Mouse (Mus musculus) MN1 (cell line): ENCODE measurements at regions not wholly inside any gene's neighbourhood (a gene's known extent, or its start where the extent isn't known, plus 50 kb on each side); places are given as distances from the start of the nearest gene placed in this dataset.

Experiments used
- DNase-seq: peaks from one replicate; pipeline ENCODE4 v3.0.0-alpha.2; 2016; ENCODE audit warnings: low spot score

- no peak for DNase-seq
These were observed 528.8 kb upstream of the Mgmt start for GRCm38 (mm10) chr7:136365318-136366211.

- no peak for DNase-seq
These were observed 517.2 kb upstream of the Mgmt start for GRCm38 (mm10) chr7:136377259-136377658.

- no peak for DNase-seq
These were observed 516.7 kb upstream of the Mgmt start for GRCm38 (mm10) chr7:136377742-136378141.

- DNase-seq: no peak
These were observed 516.1 kb upstream of the Mgmt start for GRCm38 (mm10) chr7:136378321-136378720.

GRCm38 (mm10) chr7:136379319-136379718, 515.1 kb upstream of the Mgmt start:
- no peak for DNase-seq

- DNase-seq: no peak
These were observed 514.7 kb upstream of the Mgmt start for GRCm38 (mm10) chr7:136379741-136380140.

GRCm38 (mm10) chr7:136383296-136383695, 511.1 kb upstream of the Mgmt start:
- no peak for DNase-seq

- DNase-seq: no peak
These were observed 506.7 kb upstream of the Mgmt start for GRCm38 (mm10) chr7:136387736-136388135.

GRCm38 (mm10) chr7:136390066-136390465, 504.3 kb upstream of the Mgmt start:
- DNase-seq: no peak

- DNase-seq: no peak
These were observed 501.0 kb upstream of the Mgmt start for GRCm38 (mm10) chr7:136393454-136393853.

GRCm38 (mm10) chr7:136395838-136396237, 498.6 kb upstream of the Mgmt start:
- DNase-seq: no peak

GRCm38 (mm10) chr7:136397101-136397500, 497.3 kb upstream of the Mgmt start:
- DNase-seq: no peak

- DNase-seq: no peak
These were observed 491.5 kb upstream of the Mgmt start for GRCm38 (mm10) chr7:136402688-136403597.

GRCm38 (mm10) chr7:136405391-136405790, 489.0 kb upstream of the Mgmt start:
- DNase-seq: no peak

- no peak for DNase-seq
These were observed 487.9 kb upstream of the Mgmt start for GRCm38 (mm10) chr7:136406258-136407100.

- DNase-seq: no peak
These were observed 479.6 kb upstream of the Mgmt start for GRCm38 (mm10) chr7:136414808-136415207.

- DNase-seq: no peak
These were observed 477.1 kb upstream of the Mgmt start for GRCm38 (mm10) chr7:136417327-136417726.

- DNase-seq: no peak
These were observed 470.4 kb upstream of the Mgmt start for GRCm38 (mm10) chr7:136423846-136424531.

GRCm38 (mm10) chr7:136427164-136427563, 467.2 kb upstream of the Mgmt start:
- DNase-seq: no peak

- DNase-seq: no peak
These were observed 464.1 kb upstream of the Mgmt start for GRCm38 (mm10) chr7:136430085-136431011.
